Mouse (Mus musculus): Measurements from ENCODE around the gene Kifc3. TPM values are rescaled to one million over a fixed set of nuclear protein-coding genes. Genes with fewer than 3 reads are reported as not detected.
"Not testable (repeated sequence)": the region's sequence is repeated elsewhere in the genome, so short reads cannot be mapped to it uniquely, and the experiment has no call there.

Kifc3 gene
- polyA plus RNA-seq, 1 experiment from 2014 or later, result 5.9 TPM

GRCm38 (mm10) chr8:95175808-95176207, 26.8 kb downstream of the Kifc3 start:
- Histone ChIP-seq H3K9ac (ENCODE audit: low read length) (peak overlapping the region; percentile 20; the same call in 1 of the 2 replicates), H3K9me3 (ENCODE audit: control insufficient read depth, low read length) (no peaks in the 10 kb centered on the region), H3K27me3 (ENCODE audit: control insufficient read depth, insufficient read depth, low read length) (no peaks in the 10 kb centered on the region), H3K4me1 (replicated peaks; ENCODE audit: control insufficient read depth, insufficient read depth, low read length) (peaks cover 10% of the 10 kb centered on the region; the same call in 1 of the 2 replicates), H3K27ac (ENCODE audit: low read depth, low read length) (no peak overlapping the region; the same call in 1 of the 2 replicates), H3K36me3 (ENCODE audit: control insufficient read depth, insufficient read depth, low read length) (no peaks in the 10 kb centered on the region), H3K4me3 (ENCODE audit: low read depth, low read length) (no peak overlapping the region), H3K4me2 (ENCODE audit: low read depth, low read length, severe bottlenecking) (no peak overlapping the region)
- DNase-seq (ENCODE audit: low spot score) (peak; percentile 65), ATAC-seq (replicated peaks; ENCODE audit: low FRiP score) (peak; percentile 69; the same call in 1 of the 2 replicates)
- WGBS, result 60% methylated on average over 18 of the region's 18 CpGs

DNA sequence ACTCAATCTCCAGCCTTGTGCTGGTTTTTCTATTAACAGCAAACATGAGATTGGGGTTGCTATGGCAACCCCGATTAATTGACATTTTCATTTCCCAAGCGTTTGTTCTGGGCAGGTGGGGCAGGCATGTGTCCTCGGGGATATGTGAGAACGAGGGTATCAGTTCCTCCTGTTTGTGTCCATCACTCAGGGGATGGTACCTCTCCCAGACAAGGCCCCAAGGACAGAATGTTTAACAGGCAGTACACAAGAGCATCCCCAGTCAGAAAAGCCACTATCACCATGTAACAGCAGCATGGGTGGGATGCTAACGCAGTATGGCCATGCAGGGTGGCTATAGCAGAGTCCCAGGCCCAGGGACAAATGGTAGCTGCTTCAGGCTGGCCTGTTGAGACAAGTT, 27.3 kb downstream of the Kifc3 start:
- Histone ChIP-seq H3K4me1 (replicated peaks; ENCODE audit: control insufficient read depth, insufficient read depth, low read length) (peaks cover 10% of the 10 kb centered on the region; the same call in 1 of the 2 replicates), H3K4me3 (ENCODE audit: low read depth, low read length) (no peak overlapping the region), H3K27ac (ENCODE audit: low read depth, low read length) (no peak overlapping the region), H3K4me2 (ENCODE audit: low read depth, low read length, severe bottlenecking) (no peak overlapping the region), H3K9me3 (ENCODE audit: control insufficient read depth, low read length) (no peaks in the 10 kb centered on the region), H3K36me3 (ENCODE audit: control insufficient read depth, insufficient read depth, low read length) (no peaks in the 10 kb centered on the region), H3K27me3 (ENCODE audit: control insufficient read depth, insufficient read depth, low read length) (no peaks in the 10 kb centered on the region), H3K9ac (ENCODE audit: low read length) (no peak overlapping the region)
- ATAC-seq (replicated peaks; ENCODE audit: low FRiP score) (0 out of 2 replicates have a peak, but pooled peaks have one; percentile 30), DNase-seq (ENCODE audit: low spot score) (no peak)
- 48% methylated on average over 5 of the region's 5 CpGs for WGBS

- no peaks in the 10 kb centered on the region for H3K36me3 ChIP-seq (ENCODE audit: control insufficient read depth, insufficient read depth, low read length)
- H3K9ac ChIP-seq (ENCODE audit: low read length), result no peak overlapping the region
- no peak overlapping the region for H3K27ac ChIP-seq (ENCODE audit: low read depth, low read length)
- H3K27me3 ChIP-seq (ENCODE audit: control insufficient read depth, insufficient read depth, low read length), result no peaks in the 10 kb centered on the region
- H3K4me2 ChIP-seq (ENCODE audit: low read depth, low read length, severe bottlenecking), result no peak overlapping the region
- 85% methylated on average over 5 of the region's 5 CpGs for WGBS
- no peak overlapping the region for H3K4me3 ChIP-seq (ENCODE audit: low read depth, low read length)
- ATAC-seq (replicated peaks; ENCODE audit: low FRiP score) (no peak), DNase-seq (ENCODE audit: low spot score) (no peak)
- peaks cover 12% of the 10 kb centered on the region; the same call in 1 of the 2 replicates for H3K4me1 ChIP-seq (replicated peaks; ENCODE audit: control insufficient read depth, insufficient read depth, low read length)
- no peaks in the 10 kb centered on the region for H3K9me3 ChIP-seq (ENCODE audit: control insufficient read depth, low read length)
Observed at GRCm38 (mm10) chr8:95172433-95172832, 30.2 kb downstream of the Kifc3 start.

DNA sequence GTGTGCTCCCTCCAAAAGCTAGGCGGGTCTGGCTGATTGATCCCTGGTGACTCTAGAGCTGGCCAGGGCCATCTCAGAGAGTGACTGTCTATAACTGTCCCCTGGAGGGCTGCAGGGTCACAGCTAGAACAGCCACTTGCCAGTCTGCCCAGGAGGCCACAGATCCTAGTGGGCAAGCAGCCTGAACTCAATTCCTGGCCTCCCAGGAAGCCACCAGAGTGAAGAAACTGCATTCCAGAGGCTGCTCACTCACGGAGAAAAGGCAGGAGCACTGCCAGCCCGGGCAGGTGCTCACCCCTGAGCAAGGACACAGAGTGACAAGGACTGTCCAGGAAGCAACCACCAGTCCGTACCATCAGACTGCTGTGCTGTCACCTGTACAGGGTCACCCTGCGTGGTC, 34.9 kb downstream of the Kifc3 start:
- Histone ChIP-seq H3K9me3 (ENCODE audit: control insufficient read depth, low read length) (no peaks in the 10 kb centered on the region), H3K36me3 (ENCODE audit: control insufficient read depth, insufficient read depth, low read length) (no peaks in the 10 kb centered on the region), H3K9ac (ENCODE audit: low read length) (no peak overlapping the region), H3K27me3 (ENCODE audit: control insufficient read depth, insufficient read depth, low read length) (no peaks in the 10 kb centered on the region), H3K4me1 (replicated peaks; ENCODE audit: control insufficient read depth, insufficient read depth, low read length) (0 out of 2 replicates have a peak, but pooled peaks cover 2% of the 10 kb centered on the region), H3K4me3 (ENCODE audit: low read depth, low read length) (no peak overlapping the region), H3K27ac (ENCODE audit: low read depth, low read length) (no peak overlapping the region), H3K4me2 (ENCODE audit: low read depth, low read length, severe bottlenecking) (no peak overlapping the region)
- DNase-seq (ENCODE audit: low spot score), result no peak
- WGBS, result 56% methylated on average over 5 of the region's 5 CpGs
- ATAC-seq (replicated peaks; ENCODE audit: low FRiP score), result no peak

DNA sequence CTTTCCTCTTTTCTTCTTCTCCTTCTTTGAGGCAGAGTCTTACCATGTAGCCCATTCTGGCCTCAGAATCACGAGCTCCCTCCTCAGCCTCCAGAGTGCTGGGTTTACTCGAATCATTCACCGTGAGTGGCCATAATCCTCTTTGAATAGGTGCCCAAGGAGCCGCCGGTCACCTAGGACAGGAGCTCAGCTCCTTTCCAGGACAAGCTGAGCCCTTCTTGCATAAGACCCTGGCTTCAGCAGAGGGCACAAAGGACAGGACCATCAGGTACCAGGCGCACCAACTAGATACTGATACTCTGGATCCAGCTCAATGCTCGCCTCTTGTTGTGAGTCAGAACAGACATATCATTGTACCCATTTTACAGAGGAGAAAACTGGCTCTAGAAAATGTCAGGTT, 36.2 kb downstream of the Kifc3 start:
- no peaks in the 10 kb centered on the region for H3K36me3 ChIP-seq (ENCODE audit: control insufficient read depth, insufficient read depth, low read length)
- no peak for DNase-seq (ENCODE audit: low spot score)
- no peak overlapping the region for H3K4me2 ChIP-seq (ENCODE audit: low read depth, low read length, severe bottlenecking)
- no peaks in the 10 kb centered on the region for H3K27me3 ChIP-seq (ENCODE audit: control insufficient read depth, insufficient read depth, low read length)
- H3K4me3 ChIP-seq (ENCODE audit: low read depth, low read length), result no peak overlapping the region
- WGBS, result 54% methylated on average over 7 of the region's 7 CpGs
- H3K9me3 ChIP-seq (ENCODE audit: control insufficient read depth, low read length), result no peaks in the 10 kb centered on the region
- H3K27ac ChIP-seq (ENCODE audit: low read depth, low read length), result no peak overlapping the region
- no peak for ATAC-seq (replicated peaks; ENCODE audit: low FRiP score)
- no peak overlapping the region for H3K9ac ChIP-seq (ENCODE audit: low read length)
- 0 out of 2 replicates have a peak, but pooled peaks cover 2% of the 10 kb centered on the region for H3K4me1 ChIP-seq (replicated peaks; ENCODE audit: control insufficient read depth, insufficient read depth, low read length)

GRCm38 (mm10) chr8:95165923-95166322, 36.7 kb downstream of the Kifc3 start:
- H3K27ac ChIP-seq (ENCODE audit: low read depth, low read length), result no peak overlapping the region
- no peak overlapping the region for H3K9ac ChIP-seq (ENCODE audit: low read length)
- 0 out of 2 replicates have a peak, but pooled peaks cover 2% of the 10 kb centered on the region for H3K4me1 ChIP-seq (replicated peaks; ENCODE audit: control insufficient read depth, insufficient read depth, low read length)
- WGBS, result 81% methylated on average over 11 of the region's 11 CpGs
- no peaks in the 10 kb centered on the region for H3K27me3 ChIP-seq (ENCODE audit: control insufficient read depth, insufficient read depth, low read length)
- H3K9me3 ChIP-seq (ENCODE audit: control insufficient read depth, low read length), result no peaks in the 10 kb centered on the region
- H3K4me3 ChIP-seq (ENCODE audit: low read depth, low read length), result no peak overlapping the region
- H3K4me2 ChIP-seq (ENCODE audit: low read depth, low read length, severe bottlenecking), result no peak overlapping the region
- ATAC-seq (replicated peaks; ENCODE audit: low FRiP score) (no peak), DNase-seq (ENCODE audit: low spot score) (no peak)
- H3K36me3 ChIP-seq (ENCODE audit: control insufficient read depth, insufficient read depth, low read length), result no peaks in the 10 kb centered on the region

DNA sequence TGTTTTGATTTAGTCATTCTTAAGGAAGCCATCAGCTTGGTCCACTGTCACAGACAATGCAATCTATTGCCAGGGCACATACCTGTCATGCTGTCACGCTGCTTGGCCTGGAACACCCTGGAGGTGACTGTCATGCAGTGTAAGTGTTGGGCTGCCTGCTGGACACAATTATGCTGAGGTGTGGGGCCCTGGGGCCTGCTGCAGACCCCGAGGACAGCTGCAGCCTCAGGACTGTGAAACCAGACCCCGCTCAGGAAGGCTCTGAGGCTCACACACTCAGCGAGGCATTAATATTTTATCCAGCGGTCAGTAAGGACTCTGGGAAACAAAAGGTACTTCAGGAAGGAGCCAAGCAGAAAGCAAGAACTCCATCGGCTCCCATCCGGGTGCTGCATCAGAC, 38.1 kb downstream of the Kifc3 start:
- 0 out of 2 replicates have a peak, but pooled peaks cover 2% of the 10 kb centered on the region for H3K4me1 ChIP-seq (replicated peaks; ENCODE audit: control insufficient read depth, insufficient read depth, low read length)
- no peaks in the 10 kb centered on the region for H3K9me3 ChIP-seq (ENCODE audit: control insufficient read depth, low read length)
- no peaks in the 10 kb centered on the region for H3K36me3 ChIP-seq (ENCODE audit: control insufficient read depth, insufficient read depth, low read length)
- no peak overlapping the region for H3K9ac ChIP-seq (ENCODE audit: low read length)
- no peak overlapping the region for H3K4me3 ChIP-seq (ENCODE audit: low read depth, low read length)
- no peak overlapping the region for H3K27ac ChIP-seq (ENCODE audit: low read depth, low read length)
- no peak for DNase-seq (ENCODE audit: low spot score)
- WGBS, result 52% methylated on average over 7 of the region's 7 CpGs
- no peak overlapping the region for H3K4me2 ChIP-seq (ENCODE audit: low read depth, low read length, severe bottlenecking)
- no peak for ATAC-seq (replicated peaks; ENCODE audit: low FRiP score)
- no peaks in the 10 kb centered on the region for H3K27me3 ChIP-seq (ENCODE audit: control insufficient read depth, insufficient read depth, low read length)

DNA sequence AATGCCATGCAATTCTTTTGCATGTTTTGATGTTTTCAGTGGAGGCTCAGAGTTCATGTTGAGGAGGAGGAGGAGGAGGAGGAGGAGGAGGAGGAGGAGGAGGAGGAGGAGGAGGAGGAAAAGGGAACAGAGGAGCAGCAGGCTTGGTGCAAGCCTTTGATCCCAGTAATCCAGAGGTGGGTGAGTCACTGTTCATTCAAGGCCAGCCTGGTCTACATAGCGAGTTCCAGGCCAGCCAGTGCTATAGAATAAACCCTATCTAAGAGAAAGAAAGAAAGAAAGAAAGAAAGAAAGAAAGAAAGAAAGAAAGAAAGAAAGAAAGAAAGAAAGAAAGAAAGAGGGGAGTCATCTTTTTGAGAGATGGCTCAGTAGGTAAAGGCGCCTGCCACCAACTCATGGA, 38.6 kb downstream of the Kifc3 start:
- H3K9me3 ChIP-seq (ENCODE audit: control insufficient read depth, low read length); DNase-seq (ENCODE audit: low spot score); H3K27me3 ChIP-seq (ENCODE audit: control insufficient read depth, insufficient read depth, low read length); H3K27ac ChIP-seq (ENCODE audit: low read depth, low read length); H3K4me2 ChIP-seq (ENCODE audit: low read depth, low read length, severe bottlenecking); H3K4me1 ChIP-seq (replicated peaks; ENCODE audit: control insufficient read depth, insufficient read depth, low read length); ATAC-seq (replicated peaks; ENCODE audit: low FRiP score); H3K36me3 ChIP-seq (ENCODE audit: control insufficient read depth, insufficient read depth, low read length); H3K9ac ChIP-seq (ENCODE audit: low read length); H3K4me3 ChIP-seq (ENCODE audit: low read depth, low read length): not testable (repeated sequence)
- 76% methylated on average over 2 of the region's 2 CpGs for WGBS

- Histone ChIP-seq H3K36me3 (ENCODE audit: control insufficient read depth, insufficient read depth, low read length) (no peaks in the 10 kb centered on the region), H3K27ac (ENCODE audit: low read depth, low read length) (no peak overlapping the region), H3K4me2 (ENCODE audit: low read depth, low read length, severe bottlenecking) (no peak overlapping the region), H3K27me3 (ENCODE audit: control insufficient read depth, insufficient read depth, low read length) (no peaks in the 10 kb centered on the region), H3K9me3 (ENCODE audit: control insufficient read depth, low read length) (no peaks in the 10 kb centered on the region), H3K4me1 (replicated peaks; ENCODE audit: control insufficient read depth, insufficient read depth, low read length) (0 out of 2 replicates have a peak, but pooled peaks cover 2% of the 10 kb centered on the region), H3K4me3 (ENCODE audit: low read depth, low read length) (no peak overlapping the region), H3K9ac (ENCODE audit: low read length) (no peak overlapping the region)
- DNase-seq (ENCODE audit: low spot score) (no peak), ATAC-seq (replicated peaks; ENCODE audit: low FRiP score) (no peak)
- whole genome bisulfite sequencing, result 74% methylated on average over 6 of the region's 6 CpGs
Observed at GRCm38 (mm10) chr8:95162785-95163184, 39.8 kb downstream of the Kifc3 start.

Measured in forebrain, embryonic 11.5 days (tissue).